Mouse (Mus musculus): Measurements from ENCODE around the gene Eef2k. TPM values are rescaled to one million over a fixed set of nuclear protein-coding genes. Genes with fewer than 3 reads are reported as not detected.

The Eef2k gene
- polyA plus RNA-seq (2016; fragmentation: Nextera tagmentation; extraction: Ambion mirVana), result 21.1 and 22.2 TPM in 2 replicates

DNA sequence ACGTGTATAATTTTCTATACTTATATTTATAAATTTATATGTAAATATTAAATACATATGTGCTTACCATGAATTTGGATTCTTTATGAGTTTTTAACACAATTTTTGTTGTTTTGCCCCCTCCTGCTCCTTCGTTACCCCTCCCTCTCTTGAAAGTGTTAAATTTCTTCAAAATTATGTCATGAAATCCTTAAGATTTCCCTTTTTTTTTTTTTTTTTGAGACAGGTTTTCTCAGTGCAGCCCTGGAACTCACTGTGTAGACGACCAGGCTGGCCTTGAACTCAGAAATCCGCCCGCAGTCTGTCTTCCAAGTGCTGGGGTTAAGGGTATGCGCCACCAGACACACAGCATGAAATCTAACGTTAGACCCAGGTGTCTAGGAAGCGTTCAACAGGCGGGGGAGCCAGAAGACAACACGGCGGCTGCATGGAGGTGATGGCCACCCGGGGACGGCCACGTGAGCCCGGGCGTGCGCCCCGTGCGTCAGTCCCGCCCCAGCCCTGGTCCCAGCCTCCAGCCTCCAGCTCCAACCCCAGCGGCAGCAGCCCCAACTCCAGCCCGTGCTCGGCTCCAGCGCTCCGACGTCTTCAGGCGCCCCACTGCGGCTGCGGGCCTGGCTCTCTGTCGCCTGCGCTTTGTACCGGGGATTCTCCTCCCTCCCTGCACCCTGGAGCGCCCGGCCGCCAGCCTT, at the start of gene Eef2k:
Gene Eef2k (plus strand): TSS at position 487 of the 692 bp plus-strand sequence.
- WGBS, result 3% methylated on average over 35 of the region's 35 CpGs
- peak; percentile 88 for ATAC-seq (ENCODE audit: low FRiP score, low read depth)
- H3K27ac ChIP-seq, result peak within 1 kb of the TSS; percentile 86

DNA sequence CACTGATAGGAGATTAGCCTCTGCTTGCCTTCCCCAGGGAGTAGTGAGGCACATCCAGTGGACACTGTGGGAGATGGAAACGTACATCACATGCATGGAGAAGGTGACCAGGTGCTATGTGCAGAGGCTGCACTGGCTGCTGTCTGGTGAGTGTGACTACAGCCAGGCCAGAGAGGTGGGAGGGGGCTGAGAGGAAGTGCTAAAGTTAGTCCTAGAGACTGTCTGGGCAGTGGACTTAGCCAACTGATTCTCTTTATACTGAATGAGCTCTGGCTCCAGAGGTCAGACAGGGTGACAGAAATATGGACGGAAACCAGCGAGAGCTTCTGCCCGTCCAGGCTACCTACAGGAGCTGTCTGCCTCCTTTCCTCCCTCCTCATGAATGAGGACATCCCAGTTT, 47.1 kb upstream of the Eef2k start:
- ATAC-seq (ENCODE audit: low FRiP score, low read depth), result no peak
- no peak overlapping the region for H3K9ac ChIP-seq
- H3K36me3 ChIP-seq, result no peaks in the 10 kb centered on the region
- H3K27ac ChIP-seq, result no peak overlapping the region
- no peak overlapping the region for H3K4me3 ChIP-seq
- no peaks in the 10 kb centered on the region for H3K4me1 ChIP-seq
- no peaks in the 10 kb centered on the region for H3K9me3 ChIP-seq
- WGBS, result 84% methylated on average over 4 of the region's 4 CpGs
- no peaks in the 10 kb centered on the region for H3K27me3 ChIP-seq (replicated peaks)
- no peak overlapping the region for H3K4me2 ChIP-seq (replicated peaks)

More for the DNA sequence above, at the start of gene Eef2k:
- Histone ChIP-seq H3K9ac (peak within 1 kb of the TSS; percentile 83), H3K27me3 (replicated peaks) (no peaks in the 10 kb centered on the region; the same call in 1 of the 2 replicates), H3K4me2 (replicated peaks) (peak within 1 kb of the TSS; percentile 83), H3K36me3 (no peaks in the 10 kb centered on the region), H3K4me3 (peak within 1 kb of the TSS; percentile 62), H3K4me1 (peaks cover 17% of the 10 kb centered on the region; the same call in 1 of the 2 replicates), H3K9me3 (no peaks in the 10 kb centered on the region)

DNA sequence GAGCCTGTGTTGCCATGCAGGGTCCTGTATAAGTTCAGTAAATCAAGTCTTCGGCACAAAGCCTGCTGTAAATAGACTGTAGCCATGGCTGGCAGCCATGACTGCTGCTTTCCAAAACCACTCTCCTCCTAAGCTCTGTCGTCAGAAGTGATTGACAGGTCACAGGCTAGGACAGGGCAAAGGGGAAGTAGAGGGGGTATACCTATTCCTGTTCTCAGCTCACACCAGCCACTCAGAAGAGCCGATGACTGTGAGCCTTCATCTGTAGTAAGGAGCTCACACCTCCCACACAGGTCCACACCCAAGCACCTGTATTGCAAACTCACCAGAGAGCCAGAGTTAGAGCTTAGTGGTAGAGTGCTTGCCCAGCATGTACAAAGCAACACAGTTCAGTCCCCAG, 46.3 kb upstream of the Eef2k start:
- Histone ChIP-seq H3K4me3 (no peak overlapping the region), H3K4me1 (no peaks in the 10 kb centered on the region), H3K36me3 (no peaks in the 10 kb centered on the region), H3K27ac (no peak overlapping the region), H3K27me3 (replicated peaks) (no peaks in the 10 kb centered on the region), H3K4me2 (replicated peaks) (no peak overlapping the region), H3K9ac (no peak overlapping the region), H3K9me3 (no peaks in the 10 kb centered on the region)
- no peak for ATAC-seq (ENCODE audit: low FRiP score, low read depth)
- WGBS, result 83% methylated on average over 3 of the region's 3 CpGs

DNA sequence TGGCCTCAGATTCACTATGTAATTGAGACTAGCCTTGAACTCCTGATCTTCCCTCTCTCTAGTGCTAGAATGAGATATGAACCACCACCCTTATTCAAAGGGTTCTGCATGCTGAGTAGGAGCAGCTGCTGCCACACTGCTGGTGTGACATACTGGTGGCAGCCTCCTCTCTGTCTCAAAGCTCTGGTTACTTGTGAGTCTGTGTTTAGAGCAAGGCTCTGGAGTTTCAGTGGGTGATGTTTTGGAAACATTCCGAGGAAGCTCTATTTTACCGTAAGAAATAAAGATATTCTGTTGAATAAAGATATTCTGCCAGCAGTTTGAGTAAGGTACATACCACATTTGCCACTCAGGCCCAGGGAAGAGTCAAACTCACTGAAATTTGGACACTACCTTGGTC, 39.4 kb upstream of the Eef2k start:
- Histone ChIP-seq H3K36me3 (no peaks in the 10 kb centered on the region), H3K4me1 (no peaks in the 10 kb centered on the region), H3K27me3 (replicated peaks) (no peaks in the 10 kb centered on the region), H3K4me2 (replicated peaks) (no peak overlapping the region), H3K9me3 (no peaks in the 10 kb centered on the region), H3K4me3 (no peak overlapping the region), H3K27ac (no peak overlapping the region), H3K9ac (no peak overlapping the region)
- no peak for ATAC-seq (ENCODE audit: low FRiP score, low read depth)
- WGBS, result 85% methylated on average over 2 of the region's 2 CpGs

DNA sequence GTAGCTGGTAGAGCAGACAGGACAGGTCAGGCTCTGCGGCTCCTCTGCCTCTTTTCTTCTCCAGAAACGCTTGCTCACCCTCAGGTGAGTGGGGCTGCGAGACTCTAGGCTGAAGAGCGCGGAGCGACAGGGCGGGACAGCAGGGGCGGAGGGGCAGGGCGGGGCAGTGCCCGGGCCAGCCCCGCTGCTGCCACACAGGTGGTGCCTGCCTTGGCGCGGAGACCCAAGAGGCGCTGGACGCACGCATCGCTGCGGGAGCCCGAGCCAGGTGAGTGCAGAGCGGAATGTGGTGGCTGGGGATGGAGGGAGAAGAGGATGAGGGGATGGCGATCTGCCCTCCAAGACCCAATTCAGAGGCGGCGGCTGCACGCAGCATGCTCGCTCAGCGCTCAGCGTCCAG, 32.9 kb upstream of the Eef2k start:
- WGBS, result 4% methylated on average over 27 of the region's 27 CpGs
- Histone ChIP-seq H3K27me3 (replicated peaks) (0 out of 2 replicates have a peak, but pooled peaks cover 8% of the 10 kb centered on the region), H3K4me3 (peak overlapping the region; percentile 15; the same call in 1 of the 2 replicates), H3K9ac (peak overlapping the region; percentile 35; the same call in 1 of the 2 replicates), H3K4me2 (replicated peaks) (peak overlapping the region; percentile 55), H3K9me3 (no peaks in the 10 kb centered on the region), H3K4me1 (peaks cover 5% of the 10 kb centered on the region; the same call in 1 of the 2 replicates), H3K36me3 (no peaks in the 10 kb centered on the region), H3K27ac (no peak overlapping the region)
- ATAC-seq (ENCODE audit: low FRiP score, low read depth), result no peak; the same call in 1 of the 2 replicates

DNA sequence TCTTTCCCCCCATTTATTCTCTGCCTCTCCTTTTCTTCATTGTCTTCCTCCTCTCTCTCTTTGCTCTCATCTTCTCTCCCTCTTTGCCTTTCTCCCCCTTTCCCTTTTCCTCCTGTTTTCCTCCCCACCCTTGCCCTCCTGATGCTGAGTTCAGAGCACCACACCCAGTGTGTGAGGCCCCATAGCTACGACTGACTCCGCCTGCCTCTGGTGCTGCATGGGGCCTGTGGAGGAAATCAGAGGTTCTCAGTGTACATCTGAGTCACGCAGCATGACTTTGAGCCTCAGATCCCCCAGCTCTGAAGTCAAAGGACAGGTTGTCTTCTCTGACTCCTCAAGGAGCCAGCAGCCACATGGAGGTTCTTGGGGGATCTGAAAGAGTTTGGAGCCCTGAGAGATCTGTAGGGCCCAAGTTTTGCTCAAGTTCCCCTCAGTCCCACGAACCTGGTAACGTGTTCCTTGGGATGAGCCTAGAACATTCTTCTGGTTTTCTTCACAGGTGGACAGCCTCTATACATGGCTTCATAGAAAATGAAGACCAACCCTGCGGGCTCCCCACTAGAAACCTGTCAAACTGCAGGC, 30.7 kb upstream of the Eef2k start, which contains the start of gene Gm5737:
Gene Gm5737 (plus strand): TSS at position 532 of the 582 bp plus-strand sequence.
- Histone ChIP-seq H3K27me3 (replicated peaks) (0 out of 2 replicates have a peak, but pooled peaks cover 8% of the 10 kb centered on the region), H3K36me3 (no peaks in the 10 kb centered on the region), H3K27ac (no peak within 1 kb of the TSS), H3K4me2 (replicated peaks) (no peak within 1 kb of the TSS), H3K4me1 (peaks cover 5% of the 10 kb centered on the region; the same call in 1 of the 2 replicates), H3K9ac (no peak within 1 kb of the TSS), H3K4me3 (no peak within 1 kb of the TSS), H3K9me3 (no peaks in the 10 kb centered on the region)
- no peak for ATAC-seq (ENCODE audit: low FRiP score, low read depth)
- 83% methylated on average over 6 of the region's 6 CpGs for WGBS

DNA sequence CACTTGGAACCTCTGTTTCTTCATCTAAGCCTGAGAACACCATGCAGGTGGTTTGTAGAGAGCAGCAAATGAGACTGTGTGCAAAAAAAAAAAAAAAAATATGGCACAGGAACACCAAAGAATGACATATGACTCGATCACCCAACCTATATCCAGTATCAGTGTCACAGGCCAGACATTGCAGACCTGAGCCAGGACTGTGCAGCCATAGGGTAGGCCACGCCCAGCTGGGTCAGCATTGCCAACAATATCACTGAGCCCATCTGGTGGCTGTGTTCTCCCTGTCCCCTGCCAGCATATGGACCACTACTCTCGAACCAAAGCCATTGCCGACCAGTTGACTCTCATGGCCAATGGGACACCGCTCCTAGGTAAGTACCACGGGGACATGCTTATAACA, 25.1 kb upstream of the Eef2k start:
- no peak overlapping the region for H3K9ac ChIP-seq
- no peaks in the 10 kb centered on the region for H3K9me3 ChIP-seq
- no peaks in the 10 kb centered on the region for H3K27me3 ChIP-seq (replicated peaks)
- H3K27ac ChIP-seq, result no peak overlapping the region
- no peak overlapping the region for H3K4me2 ChIP-seq (replicated peaks)
- no peaks in the 10 kb centered on the region for H3K36me3 ChIP-seq
- no peaks in the 10 kb centered on the region for H3K4me1 ChIP-seq
- no peak overlapping the region for H3K4me3 ChIP-seq
- WGBS, result 90% methylated on average over 6 of the region's 6 CpGs
- no peak for ATAC-seq (ENCODE audit: low FRiP score, low read depth)

DNA sequence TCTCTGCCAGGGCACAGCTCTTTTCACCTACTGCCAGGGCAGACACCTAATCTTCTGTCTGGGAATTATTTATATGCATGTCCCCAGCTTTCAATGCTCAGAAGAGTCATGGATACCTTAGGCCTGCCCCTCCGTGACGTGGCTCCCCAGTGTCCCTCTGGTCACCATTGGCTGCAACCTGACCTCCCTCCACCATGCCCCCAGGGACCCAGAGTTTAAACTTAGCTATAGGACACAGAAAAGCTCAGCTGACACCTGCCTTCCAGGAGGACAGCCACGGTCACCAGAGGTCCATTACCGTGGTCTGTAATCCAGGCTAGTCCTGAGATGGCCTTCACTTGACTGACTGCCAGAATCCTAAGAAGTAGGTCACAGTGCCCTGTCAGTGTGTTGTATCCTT, 23.2 kb upstream of the Eef2k start:
- H3K36me3 ChIP-seq, result no peaks in the 10 kb centered on the region
- no peaks in the 10 kb centered on the region for H3K9me3 ChIP-seq
- H3K27me3 ChIP-seq (replicated peaks), result no peaks in the 10 kb centered on the region
- ATAC-seq (ENCODE audit: low FRiP score, low read depth), result no peak
- no peak overlapping the region for H3K4me2 ChIP-seq (replicated peaks)
- H3K4me1 ChIP-seq, result no peaks in the 10 kb centered on the region
- H3K4me3 ChIP-seq, result no peak overlapping the region
- no peak overlapping the region for H3K27ac ChIP-seq
- WGBS, result 91% methylated on average over 4 of the region's 4 CpGs
- no peak overlapping the region for H3K9ac ChIP-seq

DNA sequence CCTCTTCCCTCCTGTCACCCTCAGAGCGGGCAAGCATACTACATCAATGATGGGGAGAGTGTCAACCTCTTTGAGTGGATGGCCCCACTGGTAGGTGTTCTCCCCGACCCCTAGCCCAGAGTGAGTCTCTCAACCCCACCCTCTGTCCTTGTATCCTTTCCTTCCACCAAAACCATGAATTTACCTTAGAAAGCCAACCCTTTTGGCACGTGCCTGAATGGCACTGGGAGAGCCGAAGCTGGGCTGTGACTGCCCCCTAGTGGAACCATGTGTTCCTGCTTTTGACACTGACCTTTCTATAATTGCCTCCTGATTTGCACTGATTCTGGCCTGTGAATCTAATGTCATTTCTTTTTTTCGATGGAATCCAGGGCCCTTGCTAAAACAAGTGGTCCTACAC, 19.4 kb upstream of the Eef2k start:
- WGBS, result 26% methylated on average over 5 of the region's 5 CpGs
- Histone ChIP-seq H3K4me3 (no peak overlapping the region), H3K4me1 (no peaks in the 10 kb centered on the region), H3K27me3 (replicated peaks) (no peaks in the 10 kb centered on the region), H3K36me3 (no peaks in the 10 kb centered on the region), H3K9ac (no peak overlapping the region), H3K9me3 (no peaks in the 10 kb centered on the region), H3K27ac (no peak overlapping the region), H3K4me2 (replicated peaks) (no peak overlapping the region)
- peak; percentile 59; the same call in 1 of the 2 replicates for ATAC-seq (ENCODE audit: low FRiP score, low read depth)

DNA sequence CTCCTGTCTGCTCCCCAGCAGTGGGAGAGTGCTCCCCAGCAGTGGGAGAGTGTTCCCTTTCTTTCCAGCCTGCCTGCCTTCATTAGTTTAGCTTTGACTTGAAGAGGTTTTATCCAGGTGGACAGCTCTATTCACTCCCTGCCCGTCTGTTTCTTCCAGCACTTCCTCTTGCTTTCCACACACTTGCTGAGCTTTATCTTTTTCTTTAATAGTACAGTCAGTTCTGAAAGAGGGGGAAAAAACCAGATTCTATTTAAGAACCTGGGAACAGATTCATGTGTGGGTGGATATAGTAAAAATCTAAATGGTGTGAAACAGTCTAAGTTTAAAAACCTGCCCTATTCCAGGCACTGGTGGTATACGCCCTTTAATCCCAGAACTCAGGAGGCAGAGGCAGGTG, 17.5 kb upstream of the Eef2k start:
- Histone ChIP-seq H3K36me3 (no peaks in the 10 kb centered on the region), H3K9me3 (no peaks in the 10 kb centered on the region), H3K4me3 (no peak overlapping the region), H3K27ac (no peak overlapping the region), H3K4me2 (replicated peaks) (no peak overlapping the region), H3K4me1 (no peaks in the 10 kb centered on the region), H3K27me3 (replicated peaks) (peaks cover 5% of the 10 kb centered on the region; the same call in 1 of the 2 replicates), H3K9ac (no peak overlapping the region)
- no peak for ATAC-seq (ENCODE audit: low FRiP score, low read depth)
- 73% methylated on average over 2 of the region's 2 CpGs for WGBS

DNA sequence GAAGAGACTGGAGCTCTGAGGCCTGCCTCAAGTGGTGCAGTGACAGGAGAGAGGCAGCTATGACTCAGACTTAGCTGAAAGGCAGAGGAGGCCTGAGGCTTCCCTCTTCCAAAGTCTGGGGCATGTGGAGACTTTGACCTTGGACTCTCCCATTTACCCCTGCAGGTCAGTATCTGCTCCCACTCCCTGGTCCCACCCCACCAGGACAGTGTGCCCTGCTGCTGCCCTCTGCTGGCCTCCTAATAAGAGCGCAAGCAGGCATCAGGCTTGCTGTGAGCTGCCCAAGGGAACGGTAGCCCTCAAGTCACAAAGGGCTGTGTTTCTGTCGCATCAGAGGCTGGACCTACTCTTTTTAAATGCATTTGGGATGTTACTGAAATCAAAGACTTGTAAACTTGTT, 16.2 kb upstream of the Eef2k start:
- Histone ChIP-seq H3K36me3 (no peaks in the 10 kb centered on the region), H3K4me3 (no peak overlapping the region), H3K4me2 (replicated peaks) (no peak overlapping the region), H3K9ac (no peak overlapping the region), H3K27ac (no peak overlapping the region), H3K27me3 (replicated peaks) (peaks cover 12% of the 10 kb centered on the region), H3K4me1 (peaks cover 11% of the 10 kb centered on the region; the same call in 1 of the 2 replicates), H3K9me3 (no peaks in the 10 kb centered on the region)
- 16% methylated on average over 3 of the region's 3 CpGs for WGBS
- no peak for ATAC-seq (ENCODE audit: low FRiP score, low read depth)

DNA sequence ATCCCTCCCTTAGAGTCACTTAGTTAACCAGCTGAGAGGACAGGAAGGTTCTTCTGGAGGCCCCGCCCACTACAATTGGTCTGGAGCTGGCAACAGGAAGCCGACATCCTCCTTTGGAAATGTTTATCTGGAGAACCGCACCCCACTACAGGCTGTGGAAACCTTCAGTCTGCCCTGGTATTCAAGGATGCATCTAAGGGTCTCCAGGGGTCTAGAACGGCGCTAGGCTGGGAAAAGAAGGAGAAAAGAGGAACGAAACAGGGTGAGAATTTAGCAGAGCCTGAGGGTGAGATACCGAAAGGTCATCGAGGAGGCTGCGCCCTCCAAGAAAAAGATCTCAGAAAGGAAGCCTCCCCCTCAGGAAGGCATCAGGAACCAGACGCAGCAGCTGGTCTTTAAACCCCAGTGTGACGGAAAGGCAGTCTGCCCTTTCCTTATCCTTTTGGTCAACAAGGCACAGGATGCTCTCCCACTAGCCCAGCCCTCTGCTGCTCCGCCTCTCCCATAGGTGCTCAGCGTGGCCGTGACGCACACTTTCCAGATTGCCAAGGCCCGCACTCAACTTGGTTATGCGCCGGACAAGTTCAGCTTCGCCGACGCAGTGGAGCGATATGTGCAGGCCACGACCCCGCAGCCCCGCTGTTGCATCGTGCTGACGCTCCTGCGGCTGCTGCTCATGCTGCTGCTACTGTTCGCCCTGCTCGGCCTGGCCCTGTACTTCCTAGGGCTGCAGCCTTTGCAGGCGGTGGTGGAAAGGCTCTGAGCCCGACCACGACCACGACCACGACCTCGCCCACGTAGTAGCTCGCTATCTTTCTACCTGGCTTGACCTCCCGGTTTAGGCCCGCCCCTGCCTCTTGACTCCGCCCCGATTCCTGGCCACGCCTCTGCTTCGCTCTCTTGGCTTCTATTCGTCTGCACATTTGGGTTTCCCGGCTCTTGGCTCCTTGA, 11.9 kb upstream of the Eef2k start:
- Histone ChIP-seq H3K4me2 (replicated peaks) (peak overlapping the region; percentile 96), H3K9ac (peak overlapping the region; percentile 35; the same call in 1 of the 2 replicates), H3K36me3 (no peaks in the 10 kb centered on the region), H3K4me3 (peak overlapping the region; percentile 53), H3K27me3 (replicated peaks) (peaks cover 21% of the 10 kb centered on the region), H3K4me1 (peaks cover 12% of the 10 kb centered on the region; the same call in 1 of the 2 replicates), H3K27ac (no peak overlapping the region), H3K9me3 (no peaks in the 10 kb centered on the region)
- WGBS, result 2% methylated on average over 46 of the region's 46 CpGs
- no peak for ATAC-seq (ENCODE audit: low FRiP score, low read depth)
